Mouse (Mus musculus): ENCODE results near the gene Barhl1.

Gene Barhl1

DNA sequence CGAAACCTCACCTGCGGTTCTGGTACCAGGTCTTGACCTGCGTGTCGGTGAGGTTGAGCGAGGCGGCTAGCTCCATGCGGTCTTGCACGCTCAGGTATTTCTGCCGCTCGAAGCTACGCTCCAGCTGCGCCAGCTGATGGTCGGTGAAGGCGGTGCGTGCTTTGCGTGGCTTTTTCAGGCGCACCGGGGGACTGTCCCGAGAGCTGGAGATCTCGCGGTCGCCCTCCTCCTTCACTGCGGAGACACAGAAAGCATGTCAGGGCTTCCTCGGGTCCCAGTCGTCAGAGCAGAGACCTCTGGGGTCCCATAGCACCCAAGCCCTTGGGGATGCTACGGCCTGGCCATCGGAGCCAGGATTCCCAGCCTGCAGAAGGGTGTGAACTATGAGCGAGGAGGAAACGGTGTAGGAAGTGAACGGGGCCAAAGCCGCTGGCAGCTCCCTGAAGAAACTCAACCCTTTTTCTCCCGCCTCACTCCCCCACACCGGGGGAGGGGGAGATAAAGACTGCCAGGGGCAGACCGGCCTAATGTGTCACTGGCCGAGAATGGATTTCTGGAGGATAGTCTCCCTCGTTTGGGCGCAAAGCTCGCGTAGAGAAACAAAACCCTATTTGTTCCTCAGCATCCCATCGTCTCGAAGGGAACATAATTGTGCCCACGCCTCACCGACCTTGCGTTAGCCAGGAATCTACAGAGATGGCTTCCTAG lies 5.0 kb downstream of the Barhl1 start:
- peak in 1 of 2 experiments; percentile 12 for DNase-seq

GRCm38 (mm10) chr2:28910877-28911276 lies 5.6 kb downstream of the Barhl1 start:
- DNase-seq: no peak

GRCm38 (mm10) chr2:28909818-28910710 lies 6.4 kb downstream of the Barhl1 start:
- no peak for DNase-seq

- no peak for DNase-seq
Measured at GRCm38 (mm10) chr2:28909186-28909817, 7.2 kb downstream of the Barhl1 start.

- peak in 1 of 2 experiments; percentile 17 for DNase-seq
Measured at GRCm38 (mm10) chr2:28908389-28909153, 7.9 kb downstream of the Barhl1 start.

DNA sequence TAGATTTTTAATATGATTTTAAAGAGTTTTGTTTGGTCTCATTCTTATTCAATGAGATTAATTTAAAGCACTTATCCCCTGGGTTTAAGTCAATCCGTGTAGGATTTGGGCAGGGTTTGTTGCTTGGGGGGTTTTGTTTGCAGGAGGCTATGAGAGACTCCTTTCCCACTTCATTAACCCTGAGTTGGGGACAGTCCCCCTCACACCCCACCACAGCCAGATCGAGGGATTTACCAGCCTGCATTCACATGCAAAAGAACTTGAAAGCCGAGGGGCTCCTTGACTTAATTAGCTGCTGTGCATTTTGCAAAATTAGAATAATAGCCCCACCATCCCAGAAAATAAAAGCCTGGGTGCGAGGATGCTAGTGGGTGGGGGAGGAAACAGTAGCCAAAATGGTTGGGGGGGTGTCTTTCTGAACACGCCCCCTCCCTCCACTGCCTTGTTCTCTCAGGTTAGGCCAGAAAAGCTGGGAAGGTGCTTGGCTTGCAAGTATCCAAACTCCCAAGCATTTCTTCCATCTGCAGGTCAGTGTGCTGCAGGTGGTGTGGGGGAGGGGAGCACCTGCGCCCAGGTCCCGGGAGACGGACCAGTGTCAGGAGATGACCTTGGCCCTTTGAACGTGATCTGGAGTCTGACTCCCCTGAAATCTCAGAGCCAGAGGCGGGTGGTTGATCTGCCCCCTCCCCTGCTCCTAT lies 8.6 kb downstream of the Barhl1 start:
- peak; percentile 18 to 28 for DNase-seq

GRCm38 (mm10) chr2:28905561-28905960 lies 10.9 kb downstream of the Barhl1 start:
- DNase-seq: no peak

- DNase-seq: no peak
Measured at GRCm38 (mm10) chr2:28904786-28905185, 11.7 kb downstream of the Barhl1 start.

DNA sequence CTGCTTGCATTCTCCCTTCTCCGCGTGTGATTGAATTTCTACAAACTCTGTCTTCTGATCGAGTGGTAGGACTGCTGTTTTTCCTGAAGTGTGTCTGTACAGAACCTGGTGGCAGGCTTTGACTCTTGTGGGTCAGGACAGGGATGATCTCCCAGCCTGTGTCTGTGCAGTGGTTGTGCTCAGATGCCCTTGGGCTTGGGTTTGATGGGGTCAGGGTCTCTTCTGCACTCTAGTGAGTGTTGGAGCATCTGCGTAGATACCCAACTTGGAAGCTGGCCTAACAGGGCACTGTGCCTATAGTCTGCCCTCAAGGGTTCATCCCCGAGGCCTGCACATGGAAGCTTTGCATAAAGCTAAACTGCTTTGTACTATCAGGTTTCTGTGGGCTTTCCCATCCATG lies 12.6 kb downstream of the Barhl1 start:
- DNase-seq: no peak

DNA sequence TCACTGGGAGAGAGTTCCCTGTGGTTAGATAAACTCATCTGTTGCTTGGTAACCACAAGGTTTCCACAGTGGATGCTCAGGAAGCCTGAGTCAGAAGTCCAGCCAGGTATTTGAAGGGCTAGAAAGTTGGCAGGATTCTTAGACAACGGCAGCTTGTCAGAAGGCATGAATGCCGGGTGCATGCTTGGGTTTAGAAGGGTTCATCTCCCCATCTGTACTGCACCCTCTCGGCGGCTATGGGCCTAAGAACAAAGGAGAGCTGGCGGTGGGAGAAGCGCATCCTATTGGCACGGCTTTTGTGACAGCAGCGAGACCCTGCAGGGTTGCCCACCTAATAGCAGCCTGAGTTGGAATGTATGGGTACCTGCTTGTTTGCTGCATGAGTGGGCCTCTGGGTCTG lies 14.2 kb downstream of the Barhl1 start:
- DNase-seq: no peak

- DNase-seq: no peak
Measured at GRCm38 (mm10) chr2:28897340-28897899, 19.0 kb downstream of the Barhl1 start.

DNA sequence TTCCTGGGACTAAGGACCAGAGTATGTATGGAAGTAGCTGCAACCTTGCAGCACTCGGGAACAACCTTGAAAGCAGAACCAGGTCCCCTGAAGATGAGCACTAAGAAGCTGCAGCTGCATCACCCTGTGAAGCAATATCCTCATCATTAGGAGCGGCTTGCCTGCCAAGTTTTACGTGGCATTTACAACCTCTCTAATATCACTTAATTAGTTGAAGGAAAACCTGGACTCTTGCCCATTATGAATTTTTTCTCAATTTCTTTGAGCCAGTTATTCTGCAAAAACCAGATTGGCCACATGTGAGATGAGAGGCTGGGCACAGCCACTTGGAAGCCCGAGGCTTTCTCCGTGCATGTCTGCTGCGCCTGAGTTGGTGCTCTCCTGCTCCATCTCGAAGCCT lies 20.6 kb downstream of the Barhl1 start:
- no peak for DNase-seq

GRCm38 (mm10) chr2:28893526-28893925 lies 22.9 kb downstream of the Barhl1 start:
- DNase-seq: no peak

- DNase-seq: no peak
Measured at GRCm38 (mm10) chr2:28892796-28893195, 23.7 kb downstream of the Barhl1 start.

GRCm38 (mm10) chr2:28884914-28885313 lies 31.6 kb downstream of the Barhl1 start:
- no peak for DNase-seq

- DNase-seq: no peak
Measured at GRCm38 (mm10) chr2:28882826-28883485, 33.5 kb downstream of the Barhl1 start.

DNA sequence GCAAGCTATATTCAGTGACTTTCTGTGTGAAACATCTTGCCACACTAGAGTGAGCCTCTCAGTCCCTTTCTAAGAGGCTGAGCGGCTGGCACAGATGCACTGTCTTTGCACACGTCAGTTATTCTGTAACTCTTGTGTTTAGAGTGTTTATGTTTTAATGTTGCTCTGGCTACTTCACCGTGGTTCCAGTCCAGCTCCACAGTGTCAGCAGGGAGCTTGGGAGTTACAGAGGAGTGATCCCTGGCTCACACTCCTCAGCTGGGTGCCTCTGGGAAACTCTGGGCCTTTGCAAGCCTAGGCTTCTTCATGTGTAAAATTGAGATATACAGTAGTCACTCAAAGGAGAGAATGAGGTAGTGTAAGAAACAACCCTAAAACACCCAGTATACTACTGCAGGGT lies 34.4 kb downstream of the Barhl1 start:
- DNase-seq: no peak

GRCm38 (mm10) chr2:28881275-28881674 lies 35.2 kb downstream of the Barhl1 start:
- peak; percentile 19 to 39 for DNase-seq

DNA sequence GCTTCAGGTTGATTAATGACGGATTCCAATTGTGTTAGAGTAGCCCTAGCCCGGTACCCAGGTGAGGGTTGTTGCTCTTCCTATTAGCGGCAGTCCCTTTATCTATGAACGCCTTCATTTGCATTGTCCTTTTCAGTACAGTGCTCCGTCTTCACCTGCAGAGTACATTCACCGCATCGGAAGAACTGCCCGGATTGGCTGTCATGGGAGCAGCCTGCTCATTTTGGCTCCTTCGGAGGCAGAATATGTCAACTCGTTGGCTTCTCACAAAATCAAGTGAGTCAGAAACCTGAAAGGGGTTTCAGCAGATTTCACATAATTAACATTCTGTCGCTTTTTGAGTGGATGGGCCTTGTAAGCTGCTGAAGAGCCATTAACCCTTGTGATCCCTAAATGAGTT lies 40.9 kb downstream of the Barhl1 start:
- DNase-seq: no peak

- DNase-seq: peak; percentile 62 to 64
Measured at GRCm38 (mm10) chr2:28867495-28867894, 49.0 kb downstream of the Barhl1 start.

GRCm38 (mm10) chr2:28863857-28864256 lies 52.6 kb downstream of the Barhl1 start:
- no peak for DNase-seq

All from cerebellum, postnatal 36 days (tissue).